Mouse (Mus musculus) MEL (cell line): ENCODE data around the gene Frs2. TPM values are rescaled to one million over a fixed set of nuclear protein-coding genes. Genes with fewer than 3 reads are reported as not detected.

ENCODE experiments used
- DNase-seq: peaks from one replicate; pipeline ENCODE4 v3.0.0; 2011; ENCODE audit warnings: low read depth, low spot score
- H3K27ac ChIP-seq: 2 replicates; pipeline ENCODE4 v1.5.1; 2012; ENCODE audit warnings: low read depth, mild to moderate bottlenecking, control low read depth, low read length, moderate library complexity; ENCODE audit not compliant: control insufficient read depth
- H3K27me3 ChIP-seq, 2 experiments: fragments of 150-350 bp in 1 of 2; sonication (generic) in 1 of 2; 2 replicates each; pipeline ENCODE4 v1.6.1; 2012; ENCODE audit warnings: low read length in 2 of 2, mild to moderate bottlenecking in 2 of 2, improper control_type of control experiment in 1 of 2, moderate library complexity in 1 of 2; ENCODE audit not compliant: insufficient read depth in 2 of 2, control insufficient read depth in 1 of 2
- H3K36me3 ChIP-seq, 2 experiments: 2 replicates each; pipeline ENCODE4 v1.6.1; 2012 to 2014; ENCODE audit warnings: low read length in 2 of 2, improper control_type of control experiment in 1 of 2, inconsistent platforms in 1 of 2, mild to moderate bottlenecking in 1 of 2; ENCODE audit not compliant: insufficient read depth in 2 of 2, control insufficient read depth in 1 of 2
- H3K4me1 ChIP-seq, 2 experiments: fragments of 150-350 bp in 1 of 2; sonication (generic) in 1 of 2; 2 replicates each; pipeline ENCODE4 v1.6.1; 2012; ENCODE audit warnings: low read length in 2 of 2, improper control_type of control experiment in 1 of 2, mild to moderate bottlenecking in 1 of 2; ENCODE audit not compliant: insufficient read depth in 2 of 2, control insufficient read depth in 1 of 2
- H3K4me3 ChIP-seq, 2 experiments: fragments of 150-350 bp in 1 of 2; sonication (generic) in 1 of 2; 2 replicates each; pipeline ENCODE4 v1.5.1; 2012; ENCODE audit warnings: low read depth in 2 of 2, low read length in 2 of 2, mild to moderate bottlenecking in 2 of 2, moderate library complexity in 2 of 2, control low read depth in 1 of 2, improper control_type of control experiment in 1 of 2; ENCODE audit not compliant: control insufficient read depth in 1 of 2, insufficient read depth in 1 of 2
- H3K79me2 ChIP-seq: 2 replicates; pipeline ENCODE4 v1.6.1; 2012; ENCODE audit warnings: mild to moderate bottlenecking, low read length, moderate library complexity; ENCODE audit not compliant: control insufficient read depth, poor library complexity, insufficient read depth
- H3K9ac ChIP-seq: 2 replicates; pipeline ENCODE4 v1.6.1; 2012; ENCODE audit warnings: low read depth, mild to moderate bottlenecking, control low read depth, low read length, moderate library complexity; ENCODE audit not compliant: control insufficient read depth, poor library complexity, severe bottlenecking
- H3K9me3 ChIP-seq: fragments of 150-350 bp; sonication (generic); replicated peaks from 2 replicates; pipeline ENCODE4 v1.6.1; 2012; ENCODE audit warnings: mild to moderate bottlenecking, low read length, improper control_type of control experiment, moderate library complexity; ENCODE audit not compliant: insufficient read depth
- BHLHE40 ChIP-seq: IDR thresholded peaks from 2 replicates; pipeline ENCODE4 v1.6.1; 2012; ENCODE audit warnings: low read depth, mild to moderate bottlenecking, inconsistent platforms, low read length, improper control_type of control experiment, borderline replicate concordance
- CHD2 ChIP-seq: IDR thresholded peaks from 2 replicates; pipeline ENCODE4 v1.6.1; 2011; ENCODE audit warnings: low read length, improper control_type of control experiment
- EP300 ChIP-seq, 2 experiments: IDR thresholded peaks; 2 replicates each; pipeline ENCODE4 v1.6.1; 2011; ENCODE audit warnings: improper control_type of control experiment in 2 of 2, low read length in 2 of 2, low read depth in 1 of 2, mild to moderate bottlenecking in 1 of 2
- ETS1 ChIP-seq: IDR thresholded peaks from 2 replicates; pipeline ENCODE4 v1.6.1; 2012; ENCODE audit warnings: low read depth, mild to moderate bottlenecking, inconsistent platforms, low read length, improper control_type of control experiment, moderate library complexity
- GABPA ChIP-seq: IDR thresholded peaks from 2 replicates; pipeline ENCODE4 v1.6.1; 2012; ENCODE audit warnings: low read depth, mild to moderate bottlenecking, inconsistent platforms, low read length, improper control_type of control experiment, moderate library complexity
- GATA1 ChIP-seq: IDR thresholded peaks from 2 replicates; pipeline ENCODE4 v1.6.1; 2011; ENCODE audit warnings: low read depth, low read length, improper control_type of control experiment
- JUND ChIP-seq: IDR thresholded peaks from 2 replicates; pipeline ENCODE4 v1.6.1; 2011; ENCODE audit warnings: low read depth, mild to moderate bottlenecking, improper control_type of control experiment, low read length
- KAT2A ChIP-seq: conservative IDR thresholded peaks from 2 replicates; pipeline ENCODE4 v1.6.1; 2012; ENCODE audit warnings: low read depth, low read length, improper control_type of control experiment, inconsistent platforms
- MAZ ChIP-seq: IDR thresholded peaks from 2 replicates; pipeline ENCODE4 v1.6.1; 2012; ENCODE audit warnings: low read depth, mild to moderate bottlenecking, inconsistent platforms, low read length, improper control_type of control experiment
- MXI1 ChIP-seq: IDR thresholded peaks from 2 replicates; pipeline ENCODE4 v1.6.1; 2011; ENCODE audit warnings: mild to moderate bottlenecking, low read depth, low read length, improper control_type of control experiment
- NELFE ChIP-seq: IDR thresholded peaks from 2 replicates; pipeline ENCODE4 v1.6.1; 2011; ENCODE audit warnings: low read depth, low read length, improper control_type of control experiment
- NRF1 ChIP-seq: IDR thresholded peaks from 2 replicates; pipeline ENCODE4 v1.6.1; 2014; ENCODE audit warnings: low read depth, mild to moderate bottlenecking, inconsistent platforms, low read length, improper control_type of control experiment, moderate library complexity; ENCODE audit not compliant: poor library complexity, insufficient read depth, severe bottlenecking
- POLR2AphosphoS2 ChIP-seq: IDR thresholded peaks from 2 replicates; pipeline ENCODE4 v1.6.1; 2011; ENCODE audit warnings: low read length, improper control_type of control experiment
- RAD21 ChIP-seq: IDR thresholded peaks from 2 replicates; pipeline ENCODE4 v1.6.1; 2011; ENCODE audit warnings: mild to moderate bottlenecking, low read depth, low read length, improper control_type of control experiment
- SIN3A ChIP-seq: IDR thresholded peaks from 2 replicates; pipeline ENCODE4 v1.6.1; 2012; ENCODE audit warnings: low read length, improper control_type of control experiment, inconsistent platforms
- TBP ChIP-seq: IDR thresholded peaks from 2 replicates; pipeline ENCODE4 v1.8.0; 2011; ENCODE audit warnings: low read depth, low read length, improper control_type of control experiment
- TCF12 ChIP-seq: IDR thresholded peaks from 2 replicates; pipeline ENCODE4 v1.6.1; 2014; ENCODE audit warnings: low read depth, mild to moderate bottlenecking, inconsistent platforms, low read length, improper control_type of control experiment, moderate library complexity
- UBTF ChIP-seq: IDR thresholded peaks from 2 replicates; pipeline ENCODE4 v1.6.1; 2012; ENCODE audit warnings: low read depth, mild to moderate bottlenecking, inconsistent platforms, low read length, improper control_type of control experiment, moderate library complexity, borderline replicate concordance; ENCODE audit not compliant: insufficient read depth
- USF1 ChIP-seq: IDR thresholded peaks from 2 replicates; pipeline ENCODE4 v1.6.1; 2014; ENCODE audit warnings: low read depth, mild to moderate bottlenecking, inconsistent platforms, low read length, improper control_type of control experiment, moderate library complexity
- USF2 ChIP-seq, 2 experiments: IDR thresholded peaks; 2 replicates each; pipeline ENCODE4 v1.6.1; 2011 to 2012; ENCODE audit warnings: improper control_type of control experiment in 2 of 2, low read length in 2 of 2, borderline replicate concordance in 1 of 2, inconsistent platforms in 1 of 2, low read depth in 1 of 2, mild to moderate bottlenecking in 1 of 2; ENCODE audit not compliant: insufficient read depth in 1 of 2
- ZC3H11A ChIP-seq: IDR thresholded peaks from 2 replicates; pipeline ENCODE4 v1.6.1; 2012; ENCODE audit warnings: low read depth, mild to moderate bottlenecking, inconsistent platforms, low read length, improper control_type of control experiment
- ZNF384 ChIP-seq: IDR thresholded peaks from 2 replicates; pipeline ENCODE4 v1.6.1; 2012; ENCODE audit warnings: low read depth, mild to moderate bottlenecking, inconsistent platforms, low read length, improper control_type of control experiment
- polyA plus RNA-seq, 2 experiments: library from polyadenylated mRNA; stranded (reverse) in 1 of 2; unstranded in 1 of 2; fragments of >175 nt in 1 of 2; fragments of >200 nt in 1 of 2; gene quantifications; 2 replicates each; pipeline versions ENCODE4 v1.2.1 to v1.2.4; 2012; ENCODE audit warnings: low replicate concordance in 2 of 2, low read depth in 1 of 2; ENCODE audit not compliant: insufficient read length in 2 of 2, insufficient read depth in 1 of 2, missing spikeins in 1 of 2
- total RNA-seq: library from RNA; depleted of rRNA; stranded (reverse); fragments of 300-350 nt; gene quantifications from 2 replicates; pipeline ENCODE4 v1.2.3, GENCODE M21; 2012

Frs2 gene
- total and polyA plus RNA-seq, 3 experiments = 6.7 to 129 (median 11.8) TPM

GRCm38 (mm10) chr10:117150764-117151163 lies 2.4 kb upstream of the Frs2 start:
- TF ChIP-seq ZNF384 (peak; percentile 41; the same call in 1 of the 2 replicates), KAT2A (no peak), MXI1 (0 out of 2 replicates have a peak, but pooled peaks have one; percentile 1), POLR2AphosphoS2 (no peak), NRF1 (no peak), USF2 (IDR thresholded peaks at IDR 0.05; ENCODE audit: borderline replicate concordance in 1 of 2, insufficient read depth in 1 of 2, low read depth in 1 of 2, low read length in 2 of 2) (no peak), RAD21 (no peak), NELFE (no peak), SIN3A (no peak), ETS1 (no peak), ZC3H11A (no peak), USF1 (no peak), BHLHE40 (no peak), JUND (peak; percentile 80), UBTF (no peak)
- H3K27me3 ChIP-seq = no peaks in the 10 kb centered on the region; a peak in 1 of 4 replicates
- peaks cover 3 to 11% of the 10 kb centered on the region in 2 experiments for H3K4me1 ChIP-seq
- no peak overlapping the region for H3K9ac ChIP-seq
- H3K79me2 ChIP-seq = peaks cover 16% of the 10 kb centered on the region
- no peaks in the 10 kb centered on the region for H3K9me3 ChIP-seq
- DNase-seq = no peak
- H3K27ac ChIP-seq = no peak overlapping the region
- peak overlapping the region; percentile 63 to 83 for H3K4me3 ChIP-seq
- peaks cover 0 to 13% of the 10 kb centered on the region in 2 experiments; a peak in 2 of 4 replicates for H3K36me3 ChIP-seq

- Histone ChIP-seq H3K4me3 (peak overlapping the region; percentile 63 to 83), H3K27ac (no peak overlapping the region), H3K9me3 (no peaks in the 10 kb centered on the region), H3K79me2 (peaks cover 23% of the 10 kb centered on the region), H3K4me1 (peaks cover 8 to 17% of the 10 kb centered on the region in 2 experiments), H3K36me3 (peaks cover 0 to 20% of the 10 kb centered on the region in 2 experiments; a peak in 2 of 4 replicates), H3K9ac (peak overlapping the region; percentile 32; the same call in 1 of the 2 replicates), H3K27me3 (no peaks in the 10 kb centered on the region; a peak in 1 of 4 replicates)
- TF ChIP-seq GATA1 (peak; percentile 84), MAZ (peak; percentile 79), ZNF384 (peak; percentile 64), GABPA (no peak), BHLHE40 (0 out of 2 replicates have a peak, but pooled peaks have one; percentile 5), EP300 (IDR thresholded peaks at IDR 0.05; ENCODE audit: low read depth in 1 of 2, low read length in 2 of 2) (peak in 1 of 2 experiments; percentile 43; a peak in 1 of 4 replicates), NRF1 (no peak), TBP (0 out of 2 replicates have a peak, but pooled peaks have one; percentile 37), MXI1 (0 out of 2 replicates have a peak, but pooled peaks have one; percentile 31), TCF12 (0 out of 2 replicates have a peak, but pooled peaks have one; percentile 35), ETS1 (peak; percentile 32; the same call in 1 of the 2 replicates), CHD2 (peak; percentile 53), USF2 (IDR thresholded peaks at IDR 0.05; ENCODE audit: borderline replicate concordance in 1 of 2, insufficient read depth in 1 of 2, low read depth in 1 of 2, low read length in 2 of 2) (no peak)
- DNase-seq = peak; percentile 85
These were observed 1.7 kb upstream of the Frs2 start for GRCm38 (mm10) chr10:117149942-117150617.
